Mouse (Mus musculus): ENCODE data around the gene Sipa1l3.

DNA sequence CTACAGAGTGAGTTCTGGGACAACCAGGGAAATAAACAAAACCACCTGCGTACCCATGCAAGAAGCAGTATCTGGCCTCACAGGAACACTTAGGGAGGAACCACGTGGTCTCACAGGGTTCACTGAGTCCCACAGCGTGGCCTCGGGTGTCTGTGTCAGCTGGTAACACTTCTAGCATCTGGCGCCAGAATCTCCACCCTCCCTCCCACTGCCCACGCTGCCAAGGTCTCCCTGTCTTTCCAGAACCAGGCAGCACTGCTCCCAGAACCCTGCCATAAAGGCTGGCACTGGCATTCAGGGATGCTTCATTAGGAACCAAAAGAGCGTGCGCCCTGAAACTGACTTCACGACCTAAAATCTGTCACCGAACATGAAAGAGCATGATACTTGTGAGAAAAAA is 84.7 kb downstream of the Sipa1l3 start:
- TF ChIP-seq POLR2A (IDR thresholded peaks at IDR 0.05; ENCODE audit: control insufficient read depth, low read depth, low read length) = no peak
- TF ChIP-seq CTCF (IDR thresholded peaks at IDR 0.05; ENCODE audit: control insufficient read depth, insufficient read depth, insufficient replicate concordance, low read depth, low read length) = no peak

Data from testis, adult 2 months (tissue).